Mouse (Mus musculus) liver, embryonic 18 days (tissue): ENCODE data around the gene Eogt. TPM values are rescaled to one million over a fixed set of nuclear protein-coding genes. Genes with fewer than 3 reads are reported as not detected.

Source experiments
- polyA plus RNA-seq: library from polyadenylated mRNA; depleted of rRNA; stranded (reverse); fragments of >200 nt; gene quantifications from 2 replicates; pipeline ENCODE4 v1.2.3, GENCODE M21; 2012; rRNA removed

The Eogt gene
- polyA plus RNA-seq = 2.9 and 3.4 TPM in 2 replicates

GRCm38 (mm10) chr6:97148383-97149251, at the start of gene Eogt:
Gene Eogt, minus strand, starts transcription at chr6:97149182.

GRCm38 (mm10) chr6:97178491-97179366, 29.7 kb upstream of the Eogt start, which contains the start of gene Tmf1:
Gene Tmf1, minus strand, starts transcription at chr6:97179122.

DNA sequence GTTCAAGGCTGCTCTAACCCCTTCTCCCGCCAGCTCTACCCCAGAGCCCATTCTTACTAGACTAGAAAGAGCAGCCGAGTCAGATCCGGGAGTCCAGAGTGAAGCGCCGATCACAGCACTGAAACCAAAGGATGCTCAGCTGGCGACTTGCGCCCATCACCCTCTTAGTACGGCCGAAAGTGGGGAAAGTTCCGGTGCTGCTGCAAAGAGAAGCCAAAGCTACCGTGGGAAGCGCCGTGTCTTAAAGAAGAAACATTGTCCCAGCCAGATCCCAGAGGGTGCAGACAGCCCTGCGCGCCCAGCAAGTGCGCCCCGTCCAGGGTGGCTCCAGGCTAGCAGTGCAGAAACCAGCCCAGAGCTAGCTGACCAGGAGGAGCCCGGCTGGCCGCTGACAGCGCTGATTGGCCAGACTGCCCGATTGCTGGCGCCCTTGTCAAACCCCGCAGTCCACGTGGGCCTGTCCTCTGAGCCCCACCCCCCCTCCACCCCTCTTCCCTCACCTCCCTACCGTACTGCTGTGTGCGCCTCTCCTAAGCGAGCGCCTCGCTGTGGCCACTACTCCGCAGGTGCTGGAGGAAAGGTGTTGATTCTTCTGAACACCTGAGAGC, 88.8 kb downstream of the Eogt start, which contains the start of gene Fam19a4:
Gene Fam19a4, minus strand, starts transcription at position 340 of the 608 bp plus-strand sequence.

Other genes with a start within 250 kb of the Eogt start
- gene Fam19a4, start 88.8 kb downstream of the Eogt start, polyA plus RNA-seq = not detected in 2 replicates
- 1.5 and 1.7 TPM in 2 replicates for gene Tmf1, start 29.9 kb upstream of the Eogt start, polyA plus RNA-seq
- 25.6 and 26.4 TPM in 2 replicates for gene Uba3, start 56.5 kb upstream of the Eogt start, polyA plus RNA-seq
- 27.1 and 28.3 TPM in 2 replicates for gene Arl6ip5, start 61.5 kb upstream of the Eogt start, polyA plus RNA-seq
- gene Lmod3, start 103.6 kb upstream of the Eogt start, polyA plus RNA-seq = 0.02 and 0.05 TPM in 2 replicates